Mouse (Mus musculus) megakaryocyte, embryonic 14.5 days (primary cell): Measurements from ENCODE around the gene H2-DMb1. TPM values are rescaled to one million over a fixed set of nuclear protein-coding genes. Genes with fewer than 3 reads are reported as not detected.

ENCODE experiments used
- H3K27me3 ChIP-seq: replicated peaks from 2 replicates; pipeline ENCODE3; 2012; ENCODE audit warnings: inconsistent platforms
- H3K36me3 ChIP-seq: replicated peaks from 2 replicates; pipeline ENCODE3; 2012; ENCODE audit warnings: low read length, inconsistent platforms, mixed read lengths
- H3K4me1 ChIP-seq: 2 replicates; pipeline ENCODE4 v1.6.1; 2012; ENCODE audit warnings: inconsistent platforms
- H3K4me3 ChIP-seq: replicated peaks from 2 replicates; pipeline ENCODE3; 2012; ENCODE audit warnings: moderate library complexity, mild to moderate bottlenecking, inconsistent platforms
- H3K9me3 ChIP-seq: 2 replicates; pipeline ENCODE4 v1.6.1; 2012; ENCODE audit warnings: inconsistent platforms
- FLI1 ChIP-seq: IDR thresholded peaks from 2 replicates; pipeline ENCODE4 v1.6.1; 2012; ENCODE audit warnings: low read length, inconsistent platforms, mixed read lengths
- GATA1 ChIP-seq: IDR thresholded peaks from 3 replicates; pipeline ENCODE4 v1.6.1; 2012; ENCODE audit warnings: mixed read lengths, low read length, inconsistent platforms, borderline replicate concordance
- polyA plus RNA-seq: library from polyadenylated mRNA; stranded (reverse); fragments of >175 nt; gene quantifications from 2 replicates; pipeline ENCODE4 v1.2.3, GENCODE M21; 2012; ENCODE audit warnings: low replicate concordance; ENCODE audit not compliant: insufficient read depth

Gene H2-DMb1
- polyA plus RNA-seq = 1.1 TPM in 1 of 2 replicates, not detected in the other

GRCm38 (mm10) chr17:34152923-34153322 is at the start of gene H2-DMb1:
Gene H2-DMb1 (plus strand): TSS chr17:34153072.
- Histone ChIP-seq H3K9me3 (no peaks in the 10 kb centered on the region), H3K27me3 (peaks cover 4% of the 10 kb centered on the region), H3K4me1 (no peaks in the 10 kb centered on the region; the same call in 1 of the 2 replicates), H3K4me3 (no peak within 1 kb of the TSS), H3K36me3 (no peaks in the 10 kb centered on the region)
- TF ChIP-seq GATA1 (no peak), FLI1 (no peak)

- peaks cover 62% of the 10 kb centered on the region for H3K4me1 ChIP-seq
- TF ChIP-seq FLI1 (no peak), GATA1 (no peak)
These were observed 48.1 kb upstream of the H2-DMb1 start for GRCm38 (mm10) chr17:34104804-34105203.

GRCm38 (mm10) chr17:34106555-34106954 is 46.3 kb upstream of the H2-DMb1 start:
- Histone ChIP-seq H3K9me3 (0 out of 2 replicates have a peak, but pooled peaks cover 3% of the 10 kb centered on the region), H3K27me3 (no peaks in the 10 kb centered on the region), H3K4me3 (no peak overlapping the region), H3K4me1 (peaks cover 55% of the 10 kb centered on the region), H3K36me3 (peaks cover 27% of the 10 kb centered on the region)
- TF ChIP-seq FLI1 = no peak
- TF ChIP-seq GATA1 = no peak

More at GRCm38 (mm10) chr17:34104804-34105203, 48.1 kb upstream of the H2-DMb1 start:
- peaks cover 10% of the 10 kb centered on the region for H3K36me3 ChIP-seq
- 0 out of 2 replicates have a peak, but pooled peaks cover 3% of the 10 kb centered on the region for H3K9me3 ChIP-seq
- peaks cover 6% of the 10 kb centered on the region for H3K27me3 ChIP-seq
- H3K4me3 ChIP-seq = no peak overlapping the region

- peaks cover 48% of the 10 kb centered on the region for H3K4me1 ChIP-seq
- no peak for TF ChIP-seq GATA1
- TF ChIP-seq FLI1 = no peak
- peak overlapping the region; percentile 0 for H3K4me3 ChIP-seq
- H3K9me3 ChIP-seq = 0 out of 2 replicates have a peak, but pooled peaks cover 3% of the 10 kb centered on the region
- H3K27me3 ChIP-seq = no peaks in the 10 kb centered on the region
- peaks cover 35% of the 10 kb centered on the region for H3K36me3 ChIP-seq
These were observed 45.6 kb upstream of the H2-DMb1 start for GRCm38 (mm10) chr17:34107109-34107867.

GRCm38 (mm10) chr17:34108460-34108859 is 44.4 kb upstream of the H2-DMb1 start:
- Histone ChIP-seq H3K36me3 (peaks cover 46% of the 10 kb centered on the region), H3K4me1 (peaks cover 48% of the 10 kb centered on the region), H3K27me3 (no peaks in the 10 kb centered on the region), H3K9me3 (0 out of 2 replicates have a peak, but pooled peaks cover 3% of the 10 kb centered on the region), H3K4me3 (no peak overlapping the region)
- no peak for TF ChIP-seq GATA1
- no peak for TF ChIP-seq FLI1

- TF ChIP-seq FLI1 (no peak), GATA1 (no peak)
- peaks cover 54% of the 10 kb centered on the region for H3K36me3 ChIP-seq
These were observed 43.6 kb upstream of the H2-DMb1 start for GRCm38 (mm10) chr17:34109038-34109805.

GRCm38 (mm10) chr17:34109806-34110195 is 43.1 kb upstream of the H2-DMb1 start:
- H3K36me3 ChIP-seq = peaks cover 60% of the 10 kb centered on the region
- peaks cover 52% of the 10 kb centered on the region for H3K4me1 ChIP-seq
- H3K27me3 ChIP-seq = no peaks in the 10 kb centered on the region
- H3K9me3 ChIP-seq = 0 out of 2 replicates have a peak, but pooled peaks cover 3% of the 10 kb centered on the region
- TF ChIP-seq GATA1 (no peak), FLI1 (no peak)
- no peak overlapping the region for H3K4me3 ChIP-seq

More at GRCm38 (mm10) chr17:34109038-34109805, 43.6 kb upstream of the H2-DMb1 start:
- no peaks in the 10 kb centered on the region for H3K27me3 ChIP-seq
- 0 out of 2 replicates have a peak, but pooled peaks cover 3% of the 10 kb centered on the region for H3K9me3 ChIP-seq
- H3K4me3 ChIP-seq = no peak overlapping the region
- peaks cover 52% of the 10 kb centered on the region for H3K4me1 ChIP-seq

GRCm38 (mm10) chr17:34110309-34110708 is 42.6 kb upstream of the H2-DMb1 start:
- no peak for TF ChIP-seq FLI1
- TF ChIP-seq GATA1 = no peak
- 0 out of 2 replicates have a peak, but pooled peaks cover 3% of the 10 kb centered on the region for H3K9me3 ChIP-seq
- peaks cover 65% of the 10 kb centered on the region for H3K36me3 ChIP-seq
- no peak overlapping the region for H3K4me3 ChIP-seq
- H3K27me3 ChIP-seq = no peaks in the 10 kb centered on the region
- H3K4me1 ChIP-seq = peaks cover 57% of the 10 kb centered on the region

- H3K36me3 ChIP-seq = peaks cover 100% of the 10 kb centered on the region
- TF ChIP-seq GATA1 = no peak
- TF ChIP-seq FLI1 = no peak
- H3K4me3 ChIP-seq = no peak overlapping the region
These were observed 38.8 kb upstream of the H2-DMb1 start for GRCm38 (mm10) chr17:34114114-34114513.

GRCm38 (mm10) chr17:34116736-34117370 is 36.0 kb upstream of the H2-DMb1 start:
- Histone ChIP-seq H3K27me3 (no peaks in the 10 kb centered on the region), H3K36me3 (peaks cover 75% of the 10 kb centered on the region), H3K9me3 (no peaks in the 10 kb centered on the region), H3K4me3 (peak overlapping the region; percentile 96), H3K4me1 (peaks cover 54% of the 10 kb centered on the region)
- TF ChIP-seq GATA1 (no peak), FLI1 (no peak)

More at GRCm38 (mm10) chr17:34114114-34114513, 38.8 kb upstream of the H2-DMb1 start:
- Histone ChIP-seq H3K9me3 (no peaks in the 10 kb centered on the region), H3K4me1 (peaks cover 57% of the 10 kb centered on the region), H3K27me3 (no peaks in the 10 kb centered on the region)
